Mouse (Mus musculus) testis, adult 2 months (tissue): Measurements from ENCODE around the gene Pnpla1.

ENCODE experiments used
- CTCF ChIP-seq: fragments of 200-500 bp; IDR thresholded peaks from 2 replicates; pipeline ENCODE4 v1.5.1; 2012; ENCODE audit warnings: low read depth, mild to moderate bottlenecking, inconsistent platforms, low read length, moderate library complexity; ENCODE audit not compliant: control insufficient read depth, insufficient read depth, insufficient replicate concordance
- POLR2A ChIP-seq: fragments of 200-500 bp; IDR thresholded peaks from 2 replicates; pipeline ENCODE4 v1.6.1; 2012; ENCODE audit warnings: low read depth, mild to moderate bottlenecking, inconsistent platforms, low read length, moderate library complexity; ENCODE audit not compliant: control insufficient read depth

- no peak for TF ChIP-seq CTCF
- no peak for TF ChIP-seq POLR2A
Observed at GRCm38 (mm10) chr17:28882316-28882715, 24.1 kb downstream of the Pnpla1 start.
